Mouse (Mus musculus) macrophage (primary cell): Measurements from ENCODE around the gene Tbck. TPM values are rescaled to one million over a fixed set of nuclear protein-coding genes. Genes with fewer than 3 reads are reported as not detected.

Experiments
- H3K27ac ChIP-seq: fragments of 350-480 bp; formaldehyde crosslinking; 2 replicates; pipeline ENCODE4 v1.9.0; 2021
- H3K36me3 ChIP-seq: fragments of 350-480 bp; formaldehyde crosslinking; 2 replicates; pipeline ENCODE4 v1.9.0; 2021; ENCODE audit errors: inconsistent target
- H3K4me3 ChIP-seq: fragments of 350-480 bp; formaldehyde crosslinking; 2 replicates; pipeline ENCODE4 v1.9.0; 2021; ENCODE audit errors: inconsistent target
- H3K79me2 ChIP-seq: fragments of 350-480 bp; formaldehyde crosslinking; 2 replicates; pipeline ENCODE4 v1.9.0; 2021; ENCODE audit errors: inconsistent target
- whole genome bisulfite sequencing: methylation state at CpG from one replicate; pipeline ENCODE4 v1.1.7; 2026; ENCODE audit warnings: inconsistent platforms; ENCODE audit not compliant: missing documents; 5-methylcytosine and 5-hydroxymethylcytosine counted together
- polyA plus RNA-seq: library from polyadenylated mRNA; stranded (reverse); fragments of 250-400 nt; gene quantifications from 3 replicates; pipeline ENCODE4 v1.2.4, GENCODE M21; 2018; ENCODE audit warnings: inconsistent platforms
- total RNA-seq, 78 experiments: library from RNA; depleted of rRNA; stranded (reverse); fragments of 250-400 nt; gene quantifications; 1 replicate in 9 of 78; 2 replicates in 24 of 78; 3 replicates in 43 of 78; 4 replicates in 2 of 78; pipeline ENCODE4 v1.2.4; 2018; ENCODE audit warnings: inconsistent platforms in 56 of 78

Gene Tbck
- total RNA-seq (2018; cell fraction: chromatin; rRNA removed): 10 to 100 TPM; 20.2 to 92.5 (median 67.3) TPM
- total RNA-seq (2018; cell fraction: cytosol; rRNA removed): 10 to 100 TPM; 19.5 to 31.3 (median 26.9) TPM
- 10 to 100 TPM; 19.5 to 66.1 (median 39.0) TPM for total RNA-seq (2018; cell fraction: nucleus; rRNA removed)
- polyA plus RNA-seq: 10.9 to 13.4 TPM (median 11.1 TPM) in 3 replicates

DNA sequence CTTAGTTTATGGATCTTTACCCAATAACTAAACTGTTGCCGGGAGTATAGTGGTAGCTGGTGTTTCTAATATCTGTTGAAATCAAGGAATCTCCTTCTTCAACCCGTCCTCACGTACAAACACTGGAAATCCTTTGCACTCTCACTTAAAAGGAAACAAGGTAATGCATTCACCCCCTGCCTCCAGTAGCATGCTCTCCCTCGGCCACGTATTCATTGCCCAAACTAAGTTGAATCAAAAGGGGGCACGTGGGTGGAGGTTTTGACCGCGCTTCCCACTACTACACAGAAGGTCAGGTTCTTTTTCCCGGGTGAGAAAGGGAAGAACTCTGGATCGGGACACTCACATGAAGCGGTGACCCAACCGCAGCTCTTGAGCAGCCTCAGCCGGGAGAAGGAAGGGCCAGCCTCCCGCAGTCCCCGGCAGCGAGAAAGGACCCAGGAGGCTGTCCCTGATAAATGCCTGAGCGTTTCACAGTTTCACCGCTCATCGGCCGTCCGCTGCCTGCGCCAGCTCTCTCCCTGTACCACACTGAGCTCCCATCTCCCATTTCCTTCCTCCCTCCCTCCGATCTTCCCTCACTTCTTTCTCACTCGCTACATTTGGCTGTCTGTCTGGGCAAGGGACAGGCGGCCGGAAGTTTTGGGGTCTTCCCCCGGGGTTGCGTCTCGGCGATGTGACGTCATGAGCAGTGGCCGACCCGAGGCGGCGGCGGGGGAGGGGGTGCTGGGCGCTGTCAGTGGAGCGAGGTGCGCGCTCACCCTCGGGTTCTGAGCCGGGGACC, at the start of gene Tbck:
TSS of gene Tbck (plus strand) at position 698 of the 784 bp plus-strand sequence.
- WGBS: under 1% methylated on average over 42 of the region's 42 CpGs

DNA sequence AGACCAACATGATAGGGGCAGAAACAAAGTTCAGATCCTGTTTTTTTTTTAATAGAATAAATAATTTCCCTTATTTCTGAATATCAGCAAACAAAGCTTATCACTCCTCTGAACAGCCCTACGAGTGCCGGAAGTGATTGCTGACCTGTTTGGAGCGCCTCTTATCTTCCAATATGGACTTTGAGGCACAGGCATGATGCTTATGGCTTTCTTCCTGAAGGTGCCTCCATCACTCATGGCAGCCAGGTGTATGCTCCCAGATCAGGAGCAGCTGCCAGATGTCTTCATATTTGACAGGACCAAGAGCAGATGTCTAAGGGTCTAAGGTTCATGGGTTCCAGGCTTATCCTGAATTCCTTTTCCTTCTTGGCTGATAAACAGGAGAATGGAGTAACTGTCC, 46.9 kb upstream of the Tbck start:
- Histone ChIP-seq H3K79me2 (no peaks in the 10 kb centered on the region), H3K36me3 (no peaks in the 10 kb centered on the region), H3K27ac (no peak overlapping the region), H3K4me3 (no peak overlapping the region)
- 85% methylated on average over 3 of the region's 3 CpGs for WGBS

More for the DNA sequence above, at the start of gene Tbck:
- Histone ChIP-seq H3K27ac (peak within 1 kb of the TSS; percentile 99), H3K79me2 (peaks cover 79% of the 10 kb centered on the region), H3K36me3 (peaks cover 15% of the 10 kb centered on the region), H3K4me3 (peak within 1 kb of the TSS; percentile 97)

- no peaks in the 10 kb centered on the region for H3K79me2 ChIP-seq
- WGBS: 89% methylated on average over 4 of the region's 4 CpGs
- H3K27ac ChIP-seq: no peak overlapping the region
- H3K4me3 ChIP-seq: no peak overlapping the region
- H3K36me3 ChIP-seq: no peaks in the 10 kb centered on the region
Measured at GRCm38 (mm10) chr3:132644071-132644470, 39.9 kb upstream of the Tbck start.

GRCm38 (mm10) chr3:132646814-132647213, 37.1 kb upstream of the Tbck start:
- H3K79me2 ChIP-seq: no peaks in the 10 kb centered on the region
- no peak overlapping the region for H3K27ac ChIP-seq
- H3K36me3 ChIP-seq: no peaks in the 10 kb centered on the region
- WGBS: 50% methylated on average over 1 of the region's 1 CpGs
- H3K4me3 ChIP-seq: no peak overlapping the region

GRCm38 (mm10) chr3:132649368-132649767, 34.6 kb upstream of the Tbck start:
- 93% methylated on average over 7 of the region's 7 CpGs for WGBS
- Histone ChIP-seq H3K27ac (no peak overlapping the region), H3K36me3 (no peaks in the 10 kb centered on the region), H3K4me3 (no peak overlapping the region), H3K79me2 (no peaks in the 10 kb centered on the region)

DNA sequence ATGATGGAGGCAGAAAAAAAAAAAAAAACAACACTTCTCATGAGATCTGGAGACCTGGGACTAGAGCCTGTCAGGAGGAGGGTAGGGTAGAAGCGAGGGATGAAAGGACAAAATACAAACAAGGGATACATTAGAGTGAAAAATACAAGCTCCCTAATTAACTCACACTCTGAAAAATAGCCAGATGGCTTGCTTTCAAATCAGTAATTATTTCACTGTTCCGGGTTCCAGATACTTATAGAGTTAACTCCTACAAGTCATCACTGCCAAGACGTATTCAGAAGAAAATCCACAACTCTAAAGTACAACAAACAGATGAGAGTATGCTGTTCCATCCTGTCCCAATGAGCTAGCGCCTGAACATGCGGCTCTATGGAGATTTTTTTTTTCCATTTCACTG, 33.8 kb upstream of the Tbck start:
- Histone ChIP-seq H3K4me3 (no peak overlapping the region), H3K79me2 (no peaks in the 10 kb centered on the region), H3K27ac (no peak overlapping the region), H3K36me3 (no peaks in the 10 kb centered on the region)
- WGBS: 90% methylated on average over 5 of the region's 5 CpGs

GRCm38 (mm10) chr3:132651776-132652175, 32.2 kb upstream of the Tbck start:
- no peaks in the 10 kb centered on the region for H3K79me2 ChIP-seq
- 90% methylated on average over 3 of the region's 3 CpGs for WGBS
- H3K4me3 ChIP-seq: no peak overlapping the region
- no peak overlapping the region for H3K27ac ChIP-seq
- H3K36me3 ChIP-seq: no peaks in the 10 kb centered on the region

DNA sequence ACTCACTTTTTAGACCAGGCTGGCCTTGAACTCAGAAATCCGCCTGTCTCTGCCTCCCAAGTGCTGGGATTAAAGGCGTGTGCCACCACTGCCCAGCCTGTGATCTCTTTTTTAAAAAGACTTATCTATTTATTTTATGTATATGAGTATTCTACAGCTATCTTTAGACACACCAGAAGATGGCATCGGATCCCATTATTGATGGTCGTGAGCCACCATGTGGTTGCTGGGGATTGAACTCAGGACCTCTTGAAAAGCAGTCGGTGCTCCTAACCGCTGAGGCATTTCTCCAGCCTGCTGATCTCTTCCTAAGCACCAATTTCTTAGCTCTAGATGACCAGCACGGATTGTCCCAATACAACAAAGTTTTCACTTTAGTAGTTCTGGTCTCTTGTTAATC, 30.0 kb upstream of the Tbck start:
- Histone ChIP-seq H3K4me3 (no peak overlapping the region), H3K36me3 (no peaks in the 10 kb centered on the region; the same call in 1 of the 2 replicates), H3K79me2 (no peaks in the 10 kb centered on the region), H3K27ac (no peak overlapping the region)
- 95% methylated on average over 5 of the region's 7 CpGs for WGBS

GRCm38 (mm10) chr3:132655955-132656354, 28.0 kb upstream of the Tbck start:
- no peak overlapping the region for H3K4me3 ChIP-seq
- no peaks in the 10 kb centered on the region for H3K79me2 ChIP-seq
- H3K36me3 ChIP-seq: peaks cover 18% of the 10 kb centered on the region
- H3K27ac ChIP-seq: no peak overlapping the region
- WGBS: 92% methylated on average over 2 of the region's 2 CpGs

GRCm38 (mm10) chr3:132677494-132677893, 6.5 kb upstream of the Tbck start:
- Histone ChIP-seq H3K4me3 (no peak overlapping the region), H3K36me3 (peaks cover 21% of the 10 kb centered on the region), H3K27ac (no peak overlapping the region), H3K79me2 (peaks cover 45% of the 10 kb centered on the region)
- 100% methylated on average over 2 of the region's 2 CpGs for WGBS

DNA sequence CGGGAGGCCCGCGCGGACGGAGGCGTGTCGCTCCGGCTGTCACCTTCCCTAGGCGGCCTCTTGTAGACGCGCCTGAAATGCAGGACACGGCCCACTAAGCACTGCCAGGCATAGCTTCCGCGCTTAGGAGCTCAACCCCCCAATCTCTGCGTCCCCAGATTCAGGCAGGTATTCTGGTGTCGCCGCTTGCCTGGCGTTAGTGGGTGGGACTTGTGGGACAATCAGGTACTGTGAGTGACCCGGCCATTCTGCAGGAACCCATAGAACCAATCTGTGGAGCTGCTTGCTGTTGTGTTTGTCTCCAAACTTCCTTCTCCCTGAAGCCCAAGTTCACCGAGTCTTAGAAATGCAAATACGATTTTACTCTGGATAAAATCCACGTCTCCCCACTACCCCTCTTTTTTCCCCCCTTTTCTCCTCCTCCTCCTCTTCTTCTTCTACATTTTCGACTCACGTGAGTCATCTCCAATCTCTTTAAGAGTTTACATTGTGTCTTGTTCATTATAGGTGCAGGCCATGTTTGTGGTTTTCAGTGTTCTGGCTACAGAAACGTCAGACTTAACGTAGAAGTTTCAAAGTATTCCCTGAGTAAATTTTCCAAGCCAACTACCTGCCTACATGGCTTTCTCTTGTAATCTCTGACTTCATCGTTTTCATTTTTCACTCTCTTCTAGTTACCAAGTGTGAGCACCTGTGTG, 436 bp downstream of the Tbck start, which contains the start of gene Aimp1:
TSS of gene Aimp1 (minus strand) at position 140 of the 698 bp plus-strand sequence.
- H3K36me3 ChIP-seq: peaks cover 18% of the 10 kb centered on the region
- H3K79me2 ChIP-seq: peaks cover 72% of the 10 kb centered on the region
- peak within 1 kb of the TSS; percentile 97 for H3K4me3 ChIP-seq
- H3K27ac ChIP-seq: peak within 1 kb of the TSS; percentile 99
- 1% methylated on average over 27 of the region's 27 CpGs for WGBS

GRCm38 (mm10) chr3:132701368-132701767, 17.4 kb downstream of the Tbck start:
- Histone ChIP-seq H3K27ac (no peak overlapping the region), H3K36me3 (0 out of 2 replicates have a peak, but pooled peaks cover 15% of the 10 kb centered on the region), H3K4me3 (no peak overlapping the region), H3K79me2 (no peaks in the 10 kb centered on the region)
- 90% methylated on average over 3 of the region's 3 CpGs for WGBS

GRCm38 (mm10) chr3:132704216-132704615, 20.3 kb downstream of the Tbck start:
- Histone ChIP-seq H3K36me3 (0 out of 2 replicates have a peak, but pooled peaks cover 10% of the 10 kb centered on the region), H3K79me2 (no peaks in the 10 kb centered on the region), H3K4me3 (no peak overlapping the region), H3K27ac (no peak overlapping the region)
- 100% methylated on average over 3 of the region's 3 CpGs for WGBS

DNA sequence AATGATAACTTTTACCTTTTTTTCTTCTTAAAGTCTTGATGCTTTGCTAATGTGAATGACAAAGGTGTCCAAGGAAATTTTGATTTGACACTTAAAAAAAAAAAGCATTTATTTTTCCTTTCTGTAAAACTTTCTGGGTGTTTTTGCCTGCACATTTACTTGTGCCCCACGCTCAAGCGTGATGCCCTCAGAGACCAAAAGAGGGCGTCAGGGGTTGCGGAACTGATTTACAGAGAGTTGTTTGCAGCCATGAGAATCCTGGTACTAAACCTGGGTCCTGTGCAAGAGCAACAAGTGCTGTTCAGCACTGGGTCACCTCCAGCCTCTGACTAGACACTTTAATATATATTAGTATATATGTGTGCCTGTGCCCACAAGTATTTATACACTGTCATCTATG, 23.0 kb downstream of the Tbck start:
- Histone ChIP-seq H3K79me2 (no peaks in the 10 kb centered on the region), H3K27ac (no peak overlapping the region), H3K4me3 (no peak overlapping the region), H3K36me3 (0 out of 2 replicates have a peak, but pooled peaks cover 6% of the 10 kb centered on the region)
- WGBS: 88% methylated on average over 4 of the region's 4 CpGs

GRCm38 (mm10) chr3:132713913-132714312, 30.0 kb downstream of the Tbck start:
- Histone ChIP-seq H3K79me2 (no peaks in the 10 kb centered on the region), H3K4me3 (no peak overlapping the region), H3K27ac (no peak overlapping the region), H3K36me3 (peaks cover 31% of the 10 kb centered on the region; the same call in 1 of the 2 replicates)
- WGBS: 95% methylated on average over 5 of the region's 5 CpGs
